9 mouse cellular contexts compared by ENCODE assay signal in the genomic region with DNA sequence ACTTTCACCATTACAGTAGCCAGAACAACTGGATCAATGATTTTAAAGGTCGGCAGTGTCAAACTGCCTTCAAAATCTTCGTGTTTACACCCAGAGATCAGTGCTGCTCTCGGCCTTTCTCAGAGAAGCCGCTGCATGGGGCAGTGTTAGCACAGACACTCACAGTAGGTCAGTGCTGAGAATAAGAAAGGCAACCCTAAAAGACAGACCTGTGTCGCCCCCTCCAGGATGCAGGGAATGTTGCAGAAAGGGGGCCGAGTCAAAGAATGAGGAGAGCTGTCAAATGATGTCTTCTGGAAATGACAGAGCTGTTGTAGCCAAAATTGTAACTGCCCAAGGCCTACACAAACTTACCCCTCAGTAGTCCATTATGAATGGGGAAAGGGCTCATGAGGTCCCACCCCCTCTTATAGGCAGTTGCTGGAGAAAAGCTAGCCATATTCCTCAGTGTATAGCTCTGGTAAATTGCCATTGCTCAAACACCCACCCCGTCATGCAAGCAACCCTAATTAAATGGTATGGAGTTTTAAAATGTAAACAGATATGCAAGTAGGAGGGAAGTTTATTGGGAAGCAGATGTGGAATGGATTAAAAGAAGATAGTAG.
A peak's percentile ranks its signal among the peaks of the same experiment; 100 is the strongest.
DNase-seq lines count a peak whose midpoint lies in the region; ATAC-seq lines count a peak whose summit lies in the region.
"Had no signal": no experiment of that assay in that cellular context is flagged by ENCODE, and none has a peak within 500 bp of the region (broad histone marks: within the 10 kb centered on the region; RNA-seq: fewer than 3 reads in every experiment).

No protein-coding gene starts in this region.

- no peaks in the 10 kb centered on the region for H3K4me1 ChIP-seq in forebrain, embryonic 13.5 days

- no peak overlapping the region for H3K27ac ChIP-seq in forebrain, embryonic 13.5 days

- 26% methylated on average over 7 of the region's 7 CpGs for WGBS in forebrain, embryonic 13.5 days

- peak; percentile 72 for ATAC-seq in forebrain, embryonic 13.5 days

- peak; percentile 1 for DNase-seq in ovary, postnatal 14 days (ENCODE audit: low spot score)
- no peak for DNase-seq in ovary, postnatal 10 days (ENCODE audit: low spot score)
- DNase-seq in brain, adult 2 months (ENCODE audit: low read depth, low spot score), result peak; percentile 62
- DNase-seq in layer of hippocampus, postnatal 14 days (ENCODE audit: low spot score in 2 of 2), result peak; percentile 39
- DNase-seq in lung, postnatal 36 days, result peak; percentile 44
- peak; percentile 8 to 59 for DNase-seq in spleen, postnatal 10 days (ENCODE audit: low spot score in 2 of 2)
- no peak for DNase-seq in yolk sac, embryonic 10.5 days (ENCODE audit: low spot score)

- H3K9ac ChIP-seq in forebrain, embryonic 13.5 days, result no peak overlapping the region

- H3K4me3 ChIP-seq in forebrain, embryonic 13.5 days, result no peak overlapping the region
- H3K4me3 ChIP-seq: megakaryocyte, embryonic 14.5 days had no signal

- no peaks in the 10 kb centered on the region for H3K27me3 ChIP-seq in forebrain, embryonic 13.5 days
- H3K27me3 ChIP-seq: megakaryocyte, embryonic 14.5 days had no signal

- no peaks in the 10 kb centered on the region for H3K36me3 ChIP-seq in forebrain, embryonic 13.5 days (ENCODE audit: poor library complexity, severe bottlenecking)

- H3K4me2 ChIP-seq in forebrain, embryonic 13.5 days, result no peak overlapping the region

- no peaks in the 10 kb centered on the region for H3K9me3 ChIP-seq in forebrain, embryonic 13.5 days (replicated peaks)
- H3K9me3 ChIP-seq: megakaryocyte, embryonic 14.5 days had no signal

Comparison
In these comparisons a context has a peak if more than half of its experiments do, and no peak if none do; other contexts are left out.
1. DNase-seq: peak in ovary, postnatal 14 days (single experiment), brain, adult 2 months (single experiment), layer of hippocampus, postnatal 14 days (2 of 2), lung, postnatal 36 days (single experiment) and spleen, postnatal 10 days (2 of 2); none in ovary, postnatal 10 days (single experiment) and yolk sac, embryonic 10.5 days (single experiment).